Mouse (Mus musculus) urinary bladder, postnatal 0 days (tissue): Measurements from ENCODE around the gene Ankub1. TPM values are rescaled to one million over a fixed set of nuclear protein-coding genes. Genes with fewer than 3 reads are reported as not detected.

ENCODE experiments used
- microRNA-seq: library from miRNA; unstranded; fragments of <30 nt; microRNA quantifications from one replicate; pipeline ENCODE4, GENCODE M21; 2016
- polyA plus RNA-seq: library from polyadenylated mRNA; unstranded; fragments of >200 nt; fragmentation: Nextera tagmentation; extraction: Ambion mirVana; gene quantifications from 2 replicates; pipeline ENCODE4 v1.2.1, GENCODE M21; 2015

Gene Ankub1
- not detected in 2 replicates for polyA plus RNA-seq

DNA sequence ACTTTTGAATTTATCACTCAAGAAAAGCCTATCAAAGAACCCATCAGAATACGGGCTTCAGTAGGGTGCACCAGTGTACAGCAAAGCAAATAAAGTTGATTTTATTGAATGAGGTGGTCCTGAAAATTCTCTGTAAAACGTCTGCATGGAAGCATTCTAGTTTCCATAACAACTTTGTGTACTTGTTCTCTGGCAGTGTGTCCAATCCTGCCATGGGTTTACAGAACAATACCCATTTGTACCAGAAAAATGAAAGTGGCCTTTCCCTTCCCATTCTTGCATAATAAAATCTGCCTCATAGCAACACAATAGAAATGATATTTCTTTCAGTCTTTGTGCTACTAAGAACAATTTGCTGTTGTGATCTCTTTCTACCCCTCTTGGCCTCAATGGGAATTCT is at the start of gene Ankub1:
Gene Ankub1, minus strand, starts transcription at position 81 of the 400 bp plus-strand sequence.

GRCm38 (mm10) chr3:57735511-57736370 is 43.1 kb upstream of the Ankub1 start, which contains the start of gene Rnf13:
Gene Rnf13, plus strand, starts transcription at chr3:57736062.

DNA sequence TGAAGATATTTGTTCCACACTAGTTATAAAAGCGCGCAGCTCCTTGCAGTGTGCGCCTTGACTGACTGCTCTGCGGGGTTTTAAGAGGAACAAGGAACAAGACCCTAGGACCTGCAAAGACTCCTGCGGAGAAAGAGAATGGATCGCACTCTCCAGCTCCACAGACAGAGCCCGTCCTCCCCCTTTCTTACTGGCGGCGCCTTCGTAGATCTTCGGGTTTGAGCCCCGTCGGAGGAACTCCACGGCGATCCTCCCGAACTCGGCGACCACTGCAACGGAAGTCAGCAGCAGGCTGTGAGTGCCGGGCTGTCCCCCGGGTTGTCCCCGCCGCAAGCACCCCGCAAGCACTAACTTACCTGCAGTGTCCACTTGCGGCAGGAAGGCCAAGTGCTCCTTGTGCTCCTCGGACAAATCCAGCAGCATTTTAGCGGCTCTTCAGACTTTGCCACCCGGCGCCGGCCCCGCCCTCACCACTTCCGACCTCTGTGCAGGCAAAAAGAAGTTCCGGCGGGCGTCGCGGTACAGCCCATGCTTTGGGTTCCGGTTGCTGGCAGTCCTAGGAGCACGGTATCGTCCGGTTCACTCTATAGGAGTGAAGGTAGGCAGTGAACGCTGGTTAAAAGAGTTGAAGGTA is 41.3 kb downstream of the Ankub1 start, which contains the start of gene Commd2:
Gene Commd2, minus strand, starts transcription at position 485 of the 634 bp plus-strand sequence.

Small RNA genes lying within 50 kb of the gene (microRNA-seq; reads per million reads assigned to microRNA genes)
- gene Mir6377 = not detected

Other genes with a start within 250 kb of the Ankub1 start
- 25.0 and 31.4 TPM in 2 replicates for gene Wwtr1, start 116.9 kb downstream of the Ankub1 start, polyA plus RNA-seq
- 67.9 and 80.8 TPM in 2 replicates for gene Commd2, start 41.1 kb downstream of the Ankub1 start, polyA plus RNA-seq
- 112 and 132 TPM in 2 replicates for gene Rnf13, start 43.3 kb upstream of the Ankub1 start, polyA plus RNA-seq
- 60.0 and 68.3 TPM in 2 replicates for gene Pfn2, start 155.3 kb upstream of the Ankub1 start, polyA plus RNA-seq